Mouse (Mus musculus) limb, embryonic 15.5 days (tissue): ENCODE data around the gene Pdxdc1. TPM values are rescaled to one million over a fixed set of nuclear protein-coding genes. Genes with fewer than 3 reads are reported as not detected.

Experiments
- ATAC-seq: fragments of 200-750 bp; cut with Nextera tagmentation; 2 replicates; pipeline ENCODE4 v1.8.0; 2017; ENCODE audit warnings: low read depth, moderate TSS enrichment; ENCODE audit not compliant: insufficient number of reproducible peaks, low FRiP score, low TSS enrichment
- H3K27ac ChIP-seq: fragments of 300-500 bp; sonication (generic); 2 replicates; pipeline ENCODE4 v1.5.1; 2015; ENCODE audit warnings: moderate library complexity, mild to moderate bottlenecking, inconsistent platforms
- H3K27me3 ChIP-seq: fragments of 300-500 bp; sonication (generic); 2 replicates; pipeline ENCODE4 v1.6.1; 2015; ENCODE audit warnings: inconsistent platforms
- H3K36me3 ChIP-seq: fragments of 300-500 bp; sonication (generic); 2 replicates; pipeline ENCODE4 v1.6.1; 2015; ENCODE audit warnings: inconsistent platforms
- H3K4me1 ChIP-seq: fragments of 300-500 bp; sonication (generic); 2 replicates; pipeline ENCODE4 v1.6.1; 2015; ENCODE audit warnings: inconsistent platforms
- H3K4me2 ChIP-seq: fragments of 300-500 bp; sonication (generic); 2 replicates; pipeline ENCODE4 v1.6.1; 2015; ENCODE audit warnings: mild to moderate bottlenecking, inconsistent platforms
- H3K4me3 ChIP-seq: fragments of 300-500 bp; sonication (generic); 2 replicates; pipeline ENCODE4 v1.5.1; 2015; ENCODE audit warnings: mild to moderate bottlenecking, inconsistent platforms
- H3K9ac ChIP-seq: fragments of 300-500 bp; sonication (generic); 2 replicates; pipeline ENCODE4 v1.6.1; 2015; ENCODE audit warnings: inconsistent platforms
- H3K9me3 ChIP-seq: fragments of 300-500 bp; sonication (generic); 2 replicates; pipeline ENCODE4 v1.6.1; 2016; ENCODE audit warnings: inconsistent platforms
- WGBS: fragments of 180-500 bp; shearing (Covaris S2); methylation state at CpG from one replicate; pipeline ENCODE4 v1.1.7; 2015; 5-methylcytosine and 5-hydroxymethylcytosine counted together
- polyA plus RNA-seq: library from polyadenylated mRNA; unstranded; fragments of >200 nt; fragmentation: Nextera tagmentation; extraction: Ambion mirVana; gene quantifications from 2 replicates; pipeline ENCODE4 v1.2.1, GENCODE M21; 2015

Gene Pdxdc1
- polyA plus RNA-seq, 1 experiment from 2014 or later: 118 TPM

DNA sequence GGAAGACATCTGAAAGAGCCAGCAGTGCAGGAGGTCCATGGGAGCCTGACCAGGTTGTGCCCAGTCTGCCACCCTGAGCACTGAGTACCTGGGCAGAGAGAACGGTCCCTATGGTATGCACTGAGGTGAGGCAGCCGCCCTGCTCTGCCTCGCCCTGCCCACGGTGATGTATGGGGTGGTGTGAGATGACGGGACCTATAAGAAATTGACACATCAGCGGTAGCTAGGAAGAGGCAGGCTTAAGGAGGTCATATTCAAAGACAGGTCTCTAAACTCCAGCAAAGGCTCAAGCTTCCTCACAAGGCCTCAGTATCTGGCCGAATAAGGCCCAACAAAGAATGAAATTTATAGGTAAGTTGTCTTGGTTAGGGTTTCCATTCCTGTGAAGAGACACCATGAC, 18.9 kb upstream of the Pdxdc1 start:
- H3K9me3 ChIP-seq: no peaks in the 10 kb centered on the region
- no peak overlapping the region for H3K4me3 ChIP-seq
- H3K27ac ChIP-seq: no peak overlapping the region
- no peak overlapping the region for H3K9ac ChIP-seq
- H3K4me2 ChIP-seq: no peak overlapping the region
- H3K36me3 ChIP-seq: no peaks in the 10 kb centered on the region
- no peak for ATAC-seq
- no peaks in the 10 kb centered on the region for H3K4me1 ChIP-seq
- no peaks in the 10 kb centered on the region for H3K27me3 ChIP-seq
- WGBS: 95% methylated on average over 7 of the region's 7 CpGs

DNA sequence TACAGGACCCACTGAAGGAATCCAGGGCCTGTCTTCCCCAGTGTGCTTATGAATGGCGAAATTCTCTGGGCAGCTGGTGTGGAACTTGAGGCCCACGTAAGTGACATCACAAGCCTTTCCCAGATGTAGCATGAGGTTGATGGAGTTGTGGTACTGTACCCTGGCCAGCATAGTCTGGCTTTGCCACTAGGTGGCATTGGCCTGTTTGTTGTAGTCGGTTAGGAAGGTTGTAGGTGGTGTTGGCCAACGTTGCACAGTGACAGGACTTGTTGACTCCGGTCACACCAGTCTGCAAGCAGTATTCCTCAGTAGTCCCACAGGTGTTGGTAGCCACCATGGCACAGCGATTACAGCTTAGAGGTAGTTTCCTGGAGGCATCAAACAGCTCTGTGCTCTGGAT, 18.1 kb upstream of the Pdxdc1 start:
- Histone ChIP-seq H3K9me3 (no peaks in the 10 kb centered on the region), H3K9ac (no peak overlapping the region), H3K36me3 (no peaks in the 10 kb centered on the region), H3K4me1 (no peaks in the 10 kb centered on the region), H3K4me2 (no peak overlapping the region), H3K27ac (no peak overlapping the region), H3K27me3 (no peaks in the 10 kb centered on the region), H3K4me3 (no peak overlapping the region)
- 87% methylated on average over 6 of the region's 6 CpGs for WGBS
- 0 out of 2 replicates have a peak, but pooled peaks have one; percentile 14 for ATAC-seq

DNA sequence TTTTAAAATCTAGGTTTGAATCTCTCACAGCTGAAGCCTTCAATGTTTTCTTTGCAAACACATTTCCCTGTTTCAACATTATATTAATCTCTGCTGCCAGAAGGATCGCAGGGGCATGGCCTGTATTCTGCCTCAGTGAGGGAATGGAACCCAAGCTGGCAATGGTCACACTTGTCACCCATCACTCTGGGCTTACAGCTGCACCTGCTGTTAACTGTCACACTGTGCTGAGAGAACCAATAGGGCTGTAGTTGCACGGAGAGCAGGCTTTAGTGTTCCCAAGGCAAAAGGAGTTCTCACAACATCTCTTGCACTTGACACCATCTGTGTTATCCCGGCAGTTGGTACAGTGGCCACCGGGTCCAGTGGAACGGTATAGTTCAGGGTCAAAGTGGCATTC, 17.2 kb upstream of the Pdxdc1 start:
- no peaks in the 10 kb centered on the region for H3K27me3 ChIP-seq
- no peak overlapping the region for H3K9ac ChIP-seq
- no peak for ATAC-seq
- H3K4me2 ChIP-seq: no peak overlapping the region
- no peak overlapping the region for H3K4me3 ChIP-seq
- H3K27ac ChIP-seq: no peak overlapping the region
- H3K36me3 ChIP-seq: no peaks in the 10 kb centered on the region
- no peaks in the 10 kb centered on the region for H3K4me1 ChIP-seq
- no peaks in the 10 kb centered on the region for H3K9me3 ChIP-seq
- 88% methylated on average over 5 of the region's 5 CpGs for WGBS

DNA sequence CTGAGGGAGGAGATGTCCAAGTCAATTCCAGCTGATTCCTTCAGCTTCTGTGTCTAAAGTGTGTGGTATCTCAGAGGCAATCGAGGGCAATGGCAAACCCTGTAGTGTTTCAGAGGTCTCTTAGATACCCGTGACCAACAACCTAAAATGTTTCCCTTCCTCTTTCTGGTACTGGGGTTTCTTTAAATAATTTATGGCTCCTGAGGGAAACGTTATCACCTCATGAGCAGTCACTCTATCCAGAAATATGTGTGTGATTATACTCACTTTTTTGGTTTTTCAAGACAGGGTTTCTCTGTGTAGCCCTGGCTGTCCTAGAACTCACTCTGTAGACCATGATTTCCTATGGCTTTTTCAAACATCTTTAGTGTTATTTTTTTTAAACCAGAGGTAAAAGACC, 4.4 kb upstream of the Pdxdc1 start:
- WGBS: 59% methylated on average over 3 of the region's 3 CpGs
- H3K9me3 ChIP-seq: no peaks in the 10 kb centered on the region
- H3K4me3 ChIP-seq: no peak overlapping the region
- H3K4me2 ChIP-seq: no peak overlapping the region
- no peak for ATAC-seq
- H3K27me3 ChIP-seq: no peaks in the 10 kb centered on the region
- no peak overlapping the region for H3K27ac ChIP-seq
- no peaks in the 10 kb centered on the region for H3K36me3 ChIP-seq
- H3K4me1 ChIP-seq: peaks cover 3% of the 10 kb centered on the region
- no peak overlapping the region for H3K9ac ChIP-seq

DNA sequence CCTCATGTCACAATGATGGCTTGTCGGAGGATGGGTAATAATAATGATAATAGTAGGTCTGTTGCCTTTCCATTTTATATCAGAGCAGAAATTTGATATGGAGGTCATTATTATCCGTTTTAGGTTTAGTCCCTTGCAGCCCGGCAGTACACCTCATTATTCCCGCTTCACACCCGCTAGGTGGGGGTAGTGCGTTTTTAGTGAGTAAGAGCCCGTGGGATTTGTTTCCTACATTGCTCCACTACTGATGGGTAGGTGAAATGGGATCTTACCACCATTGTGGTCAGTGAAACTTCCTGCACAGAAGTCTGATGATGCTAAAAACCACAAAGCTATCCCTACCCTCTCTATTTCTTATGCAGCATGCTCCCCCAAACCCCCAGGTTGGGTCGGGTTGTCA, 557 bp upstream of the Pdxdc1 start:
- Histone ChIP-seq H3K4me1 (peaks cover 16% of the 10 kb centered on the region), H3K4me2 (peak overlapping the region; percentile 50), H3K4me3 (peak overlapping the region; percentile 99), H3K9me3 (no peaks in the 10 kb centered on the region), H3K9ac (peak overlapping the region; percentile 91), H3K27ac (peak overlapping the region; percentile 93), H3K36me3 (no peaks in the 10 kb centered on the region), H3K27me3 (no peaks in the 10 kb centered on the region)
- ATAC-seq: peak; percentile 71
- 3% methylated on average over 8 of the region's 8 CpGs for WGBS

DNA sequence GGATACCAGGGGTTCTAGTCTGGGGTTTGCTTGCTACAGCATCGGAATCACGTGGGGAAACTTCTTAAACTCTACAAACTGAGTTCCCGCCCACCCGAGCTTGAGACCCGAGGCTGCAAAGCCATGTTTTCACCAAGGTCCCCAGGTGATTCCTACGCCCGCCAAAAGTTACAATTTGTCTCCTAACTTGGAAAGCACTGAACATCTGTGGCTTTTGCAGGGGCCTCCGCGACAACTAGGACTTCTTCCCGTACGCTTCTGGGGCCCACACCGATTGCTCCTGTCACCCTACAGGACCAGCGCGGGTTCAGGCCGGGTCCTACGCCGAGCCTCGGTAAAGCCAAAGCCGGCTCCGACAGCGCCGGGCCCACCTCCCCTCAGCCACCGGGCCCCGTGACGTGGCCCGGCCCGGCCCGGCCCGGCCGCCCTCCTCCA, 517 bp downstream of the Pdxdc1 start:
- peak overlapping the region; percentile 69 for H3K4me2 ChIP-seq
- H3K27me3 ChIP-seq: no peaks in the 10 kb centered on the region
- H3K4me1 ChIP-seq: peaks cover 16% of the 10 kb centered on the region
- H3K9me3 ChIP-seq: no peaks in the 10 kb centered on the region
- no peak; the same call in 1 of the 2 replicates for ATAC-seq
- H3K27ac ChIP-seq: peak overlapping the region; percentile 93
- peak overlapping the region; percentile 91 for H3K9ac ChIP-seq
- peak overlapping the region; percentile 99 for H3K4me3 ChIP-seq
- no peaks in the 10 kb centered on the region for H3K36me3 ChIP-seq
- 1% methylated on average over 30 of the region's 30 CpGs for WGBS

DNA sequence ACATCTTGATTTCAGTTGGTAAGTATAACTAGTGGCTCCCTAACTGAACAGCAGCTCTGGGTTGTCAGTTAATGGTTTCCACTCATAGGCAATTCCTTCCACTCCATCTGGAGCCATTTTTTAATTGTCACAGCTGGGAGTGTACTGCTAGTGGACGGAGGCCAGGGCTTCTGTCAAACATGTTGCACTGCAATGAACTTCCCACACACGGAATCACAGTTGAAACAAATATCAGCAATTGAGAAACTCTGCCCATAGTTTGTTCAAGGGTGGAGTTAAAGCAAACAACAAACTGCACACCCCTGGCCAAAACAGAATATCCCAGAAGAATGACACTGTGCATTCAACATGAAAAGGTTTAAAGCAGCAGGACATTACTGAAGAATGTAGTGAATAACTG, 4.0 kb downstream of the Pdxdc1 start:
- H3K36me3 ChIP-seq: no peaks in the 10 kb centered on the region
- 34% methylated on average over 2 of the region's 2 CpGs for WGBS

DNA sequence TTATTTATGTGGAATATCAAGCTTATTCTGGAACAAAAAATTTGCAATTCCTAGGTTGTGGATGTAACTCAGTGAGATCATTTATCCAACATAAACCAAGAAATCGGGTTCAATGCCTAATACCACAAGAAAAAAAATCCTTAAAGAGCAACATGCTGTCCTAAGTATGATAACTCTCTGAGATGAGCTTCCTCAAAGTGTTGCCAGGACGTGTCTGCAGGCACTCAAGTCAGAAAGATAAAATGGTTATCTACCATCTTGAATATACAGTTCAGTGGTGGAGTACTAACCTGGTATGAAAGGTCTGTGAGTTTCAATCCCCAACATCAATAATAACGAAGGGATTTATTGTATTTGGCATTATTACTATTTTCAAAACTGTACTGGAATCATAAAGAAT, 6.6 kb downstream of the Pdxdc1 start:
- Histone ChIP-seq H3K27me3 (no peaks in the 10 kb centered on the region), H3K27ac (no peak overlapping the region), H3K9ac (no peak overlapping the region), H3K36me3 (no peaks in the 10 kb centered on the region), H3K4me1 (peaks cover 10% of the 10 kb centered on the region), H3K9me3 (no peaks in the 10 kb centered on the region), H3K4me2 (no peak overlapping the region), H3K4me3 (no peak overlapping the region)
- WGBS: 80% methylated on average over 3 of the region's 3 CpGs
- ATAC-seq: no peak

More for the DNA sequence above, 4.0 kb downstream of the Pdxdc1 start:
- H3K4me2 ChIP-seq: no peak overlapping the region
- no peaks in the 10 kb centered on the region for H3K9me3 ChIP-seq
- ATAC-seq: no peak
- no peak overlapping the region for H3K27ac ChIP-seq
- no peak overlapping the region for H3K9ac ChIP-seq
- no peaks in the 10 kb centered on the region for H3K27me3 ChIP-seq
- no peak overlapping the region for H3K4me3 ChIP-seq
- H3K4me1 ChIP-seq: peaks cover 21% of the 10 kb centered on the region

DNA sequence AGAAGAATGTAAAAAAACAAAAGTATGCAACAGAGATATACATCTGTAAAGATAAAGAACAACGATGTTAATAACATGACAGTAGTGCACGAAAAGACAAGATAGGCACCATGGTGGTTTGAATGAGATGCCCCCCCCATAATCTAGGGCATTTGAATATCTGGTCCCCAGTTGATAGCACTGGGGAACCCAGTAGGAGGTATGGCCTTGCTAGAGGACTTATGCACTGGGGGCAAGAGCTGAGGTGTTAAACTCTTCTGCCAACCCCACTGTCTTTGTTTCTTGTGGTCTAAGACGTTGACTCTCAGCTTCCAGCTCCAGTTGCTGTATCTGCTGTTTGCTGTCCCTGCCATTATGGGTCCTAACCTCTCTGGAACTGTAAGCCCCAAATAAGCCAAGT, 7.2 kb downstream of the Pdxdc1 start:
- no peaks in the 10 kb centered on the region for H3K9me3 ChIP-seq
- no peaks in the 10 kb centered on the region for H3K36me3 ChIP-seq
- no peak overlapping the region for H3K4me3 ChIP-seq
- no peak overlapping the region for H3K9ac ChIP-seq
- ATAC-seq: no peak
- H3K4me1 ChIP-seq: peaks cover 5% of the 10 kb centered on the region
- no peak overlapping the region for H3K27ac ChIP-seq
- H3K4me2 ChIP-seq: no peak overlapping the region
- WGBS: 82% methylated on average over 3 of the region's 3 CpGs
- H3K27me3 ChIP-seq: no peaks in the 10 kb centered on the region

DNA sequence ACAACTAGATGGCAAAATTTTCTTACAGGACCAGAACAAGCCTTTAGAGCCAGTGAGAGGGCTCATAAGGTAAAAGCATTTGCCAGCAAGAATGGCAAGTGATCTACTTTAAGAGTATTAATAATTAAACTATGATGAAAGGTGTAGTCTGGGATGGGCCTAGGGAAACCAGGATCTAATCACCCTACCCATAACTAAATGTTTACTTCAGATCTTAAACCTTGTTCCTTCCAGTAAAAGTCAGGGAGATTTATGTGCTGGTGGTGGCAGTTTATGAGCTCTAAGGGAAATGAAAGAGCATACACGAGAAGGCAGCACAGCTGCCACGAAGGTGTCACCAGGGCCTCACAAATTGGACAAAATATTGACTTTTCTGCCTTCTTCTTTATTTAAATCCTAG, 8.8 kb downstream of the Pdxdc1 start:
- H3K9ac ChIP-seq: no peak overlapping the region
- no peak overlapping the region for H3K4me2 ChIP-seq
- no peaks in the 10 kb centered on the region for H3K27me3 ChIP-seq
- WGBS: 12% methylated on average over 2 of the region's 2 CpGs
- peaks cover 5% of the 10 kb centered on the region for H3K4me1 ChIP-seq
- no peaks in the 10 kb centered on the region for H3K9me3 ChIP-seq
- no peaks in the 10 kb centered on the region for H3K36me3 ChIP-seq
- H3K27ac ChIP-seq: no peak overlapping the region
- no peak overlapping the region for H3K4me3 ChIP-seq
- no peak for ATAC-seq

DNA sequence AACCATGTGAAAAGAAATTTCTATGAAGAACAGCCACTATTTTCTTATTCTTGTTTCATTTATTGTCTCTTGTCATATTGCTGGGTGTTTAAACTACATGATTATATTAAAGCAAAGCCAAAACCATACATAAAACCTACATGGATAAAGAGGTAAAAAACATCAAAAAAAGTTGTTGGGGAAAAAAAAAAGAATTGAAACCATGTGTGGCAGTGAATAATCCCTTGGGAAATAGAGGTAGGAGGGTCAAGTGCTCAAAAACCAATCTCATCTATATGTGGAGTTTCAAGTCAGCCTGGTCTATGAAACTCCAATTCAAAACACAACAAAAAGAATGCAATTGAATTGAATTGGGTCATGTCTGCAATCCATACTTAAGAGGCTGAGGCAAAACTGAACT, 10.1 kb downstream of the Pdxdc1 start:
- Histone ChIP-seq H3K9me3 (no peaks in the 10 kb centered on the region), H3K4me3 (no peak overlapping the region), H3K27me3 (no peaks in the 10 kb centered on the region), H3K9ac (no peak overlapping the region), H3K27ac (no peak overlapping the region), H3K36me3 (no peaks in the 10 kb centered on the region), H3K4me2 (no peak overlapping the region), H3K4me1 (peaks cover 5% of the 10 kb centered on the region; the same call in 1 of the 2 replicates)
- ATAC-seq: no peak

DNA sequence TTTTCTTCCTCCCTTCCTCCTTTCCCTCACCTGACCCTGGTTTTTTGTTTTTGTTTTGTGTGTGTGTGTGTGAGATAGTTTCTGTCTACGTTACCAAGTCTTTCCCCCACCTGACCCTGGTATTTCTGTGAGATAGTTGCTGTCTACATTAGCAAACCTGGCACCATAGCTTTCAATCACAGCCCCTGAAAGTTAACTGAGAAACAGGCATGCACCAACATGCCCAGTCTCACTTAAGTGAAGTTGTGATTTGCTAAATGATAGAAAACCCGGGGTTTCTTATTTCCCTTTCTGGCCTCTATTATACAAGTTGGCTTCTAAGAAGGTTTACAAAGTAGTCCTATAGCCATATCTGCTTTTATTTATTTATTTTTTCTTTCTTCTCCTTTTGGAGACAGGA, 12.5 kb downstream of the Pdxdc1 start:
- Histone ChIP-seq H3K4me1 (peaks cover 5% of the 10 kb centered on the region; the same call in 1 of the 2 replicates), H3K4me3 (no peak overlapping the region), H3K27ac (no peak overlapping the region), H3K36me3 (0 out of 2 replicates have a peak, but pooled peaks cover 2% of the 10 kb centered on the region), H3K27me3 (no peaks in the 10 kb centered on the region), H3K9me3 (no peaks in the 10 kb centered on the region), H3K9ac (no peak overlapping the region), H3K4me2 (no peak overlapping the region)
- WGBS: 67% methylated on average over 2 of the region's 2 CpGs
- ATAC-seq: no peak

DNA sequence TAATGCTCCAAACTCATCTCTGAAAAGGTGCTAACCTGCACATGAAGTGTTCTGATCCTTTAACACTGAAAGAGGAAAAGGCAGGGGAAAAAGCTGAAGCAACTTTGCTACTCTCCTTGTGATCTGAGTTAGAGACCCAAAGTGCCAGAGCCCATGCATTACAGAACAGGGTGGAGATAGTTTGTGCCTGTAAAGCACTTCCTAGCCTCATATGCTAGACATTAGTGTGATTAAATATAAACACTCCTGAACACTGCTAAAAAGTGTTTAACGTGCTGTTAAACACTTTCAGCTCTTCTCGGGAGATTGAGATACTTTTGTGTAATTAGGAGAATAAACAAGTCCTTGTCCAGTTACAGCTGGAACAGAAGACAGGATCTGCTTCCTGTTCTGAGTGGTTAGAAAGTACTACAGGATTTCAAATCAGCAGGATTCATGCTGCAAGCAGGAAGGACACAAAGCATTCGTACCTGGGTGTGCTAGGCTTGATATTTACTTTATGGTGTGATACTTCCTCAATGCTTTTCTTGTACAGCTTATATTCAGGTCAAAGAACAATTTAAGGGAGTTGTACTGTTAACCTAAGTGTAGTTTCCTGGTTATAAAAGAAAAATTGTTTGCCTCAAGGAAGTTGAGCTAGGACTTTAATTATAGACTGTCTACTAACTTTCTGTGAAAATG, 19.7 kb downstream of the Pdxdc1 start:
- Histone ChIP-seq H3K4me1 (no peaks in the 10 kb centered on the region), H3K9me3 (no peaks in the 10 kb centered on the region), H3K27me3 (no peaks in the 10 kb centered on the region), H3K36me3 (peaks cover 21% of the 10 kb centered on the region), H3K4me2 (no peak overlapping the region), H3K4me3 (no peak overlapping the region), H3K27ac (no peak overlapping the region), H3K9ac (no peak overlapping the region)
- WGBS: 30% methylated on average over 3 of the region's 3 CpGs
- no peak for ATAC-seq
